Mouse (Mus musculus) forebrain, embryonic 14.5 days (tissue): ENCODE data around the gene Sp2. TPM values are rescaled to one million over a fixed set of nuclear protein-coding genes. Genes with fewer than 3 reads are reported as not detected.

ENCODE experiments used
- ATAC-seq: fragments of 200-750 bp; cut with Nextera tagmentation; 2 replicates; pipeline ENCODE4 v1.8.0; 2017; ENCODE audit warnings: mild to moderate bottlenecking, moderate library complexity
- DNase-seq: peaks from one replicate; pipeline ENCODE4 v3.0.0-alpha.2; 2015; ENCODE audit warnings: low spot score
- H3K27ac ChIP-seq: fragments of 300-500 bp; sonication (generic); 2 replicates; pipeline ENCODE4 v1.5.1; 2014; ENCODE audit warnings: low read depth, mild to moderate bottlenecking, control low read depth, low read length, moderate library complexity
- H3K27me3 ChIP-seq: fragments of 300-500 bp; sonication (generic); replicated peaks from 2 replicates; pipeline ENCODE4 v1.6.1; 2014; ENCODE audit warnings: low read length, control low read depth, mixed read lengths; ENCODE audit not compliant: control insufficient read depth, insufficient read depth
- H3K36me3 ChIP-seq: fragments of 300-500 bp; sonication (generic); 2 replicates; pipeline ENCODE4 v1.6.1; 2014; ENCODE audit warnings: low read length, control low read depth; ENCODE audit not compliant: control insufficient read depth, insufficient read depth
- H3K4me1 ChIP-seq: fragments of 300-500 bp; sonication (generic); 2 replicates; pipeline ENCODE4 v1.6.1; 2014; ENCODE audit warnings: antibody characterized with exemption, low read length, control low read depth; ENCODE audit not compliant: control insufficient read depth, insufficient read depth
- H3K4me2 ChIP-seq: fragments of 300-500 bp; sonication (generic); 2 replicates; pipeline ENCODE4 v1.6.1; 2014; ENCODE audit warnings: mild to moderate bottlenecking, control low read depth, low read length
- H3K4me3 ChIP-seq: fragments of 300-500 bp; sonication (generic); 2 replicates; pipeline ENCODE4 v1.5.1; 2014; ENCODE audit warnings: low read depth, low read length, control low read depth
- H3K9ac ChIP-seq: fragments of 300-500 bp; sonication (generic); 2 replicates; pipeline ENCODE4 v1.6.1; 2014; ENCODE audit warnings: mild to moderate bottlenecking, low read length, control low read depth, moderate library complexity
- H3K9me3 ChIP-seq: fragments of 300-500 bp; sonication (generic); replicated peaks from 2 replicates; pipeline ENCODE4 v1.6.1; 2016; ENCODE audit warnings: low read length, control low read depth, mixed read lengths; ENCODE audit not compliant: control insufficient read depth
- WGBS: fragments of 180-500 bp; shearing (Covaris S2); extraction: QIAGEN DNeasy Blood & Tissue Kit; methylation state at CpG from one replicate; pipeline ENCODE4 v1.1.7; 2014; 5-methylcytosine and 5-hydroxymethylcytosine counted together
- polyA plus RNA-seq: library from polyadenylated mRNA; unstranded; fragments of >200 nt; fragmentation: Nextera tagmentation; extraction: Ambion mirVana; gene quantifications from 2 replicates; pipeline ENCODE4 v1.2.1, GENCODE M21; 2014

The Sp2 gene
- polyA plus RNA-seq, 1 experiment from 2014 or later = 14.3 TPM

DNA sequence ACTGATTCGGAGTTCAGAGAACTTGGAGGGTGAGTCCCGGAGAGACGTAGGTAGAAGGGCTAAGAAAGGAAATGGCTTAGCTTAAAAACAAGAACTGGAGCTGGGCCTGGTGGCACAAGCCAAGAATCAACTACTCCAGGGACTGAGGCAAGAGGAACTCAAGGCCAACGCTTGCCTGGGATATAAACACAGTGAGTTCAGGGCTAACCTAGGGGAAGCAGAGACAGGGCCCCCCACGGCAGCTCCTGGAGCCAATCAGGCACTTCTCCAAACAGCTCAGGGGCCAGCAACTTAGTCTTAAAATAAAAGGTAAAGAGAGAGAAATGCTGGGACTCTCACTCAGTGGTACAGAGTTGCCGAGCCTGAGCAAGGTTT is 44.3 kb downstream of the Sp2 start:
- no peaks in the 10 kb centered on the region for H3K27me3 ChIP-seq
- H3K9me3 ChIP-seq = no peaks in the 10 kb centered on the region
- no peak overlapping the region for H3K4me3 ChIP-seq
- DNase-seq = no peak
- WGBS = 86% methylated on average over 6 of the region's 6 CpGs
- ATAC-seq = no peak
- H3K9ac ChIP-seq = no peak overlapping the region
- 0 out of 2 replicates have a peak, but pooled peaks cover 2% of the 10 kb centered on the region for H3K4me1 ChIP-seq
- no peak overlapping the region for H3K27ac ChIP-seq
- no peak overlapping the region for H3K4me2 ChIP-seq
- H3K36me3 ChIP-seq = no peaks in the 10 kb centered on the region

DNA sequence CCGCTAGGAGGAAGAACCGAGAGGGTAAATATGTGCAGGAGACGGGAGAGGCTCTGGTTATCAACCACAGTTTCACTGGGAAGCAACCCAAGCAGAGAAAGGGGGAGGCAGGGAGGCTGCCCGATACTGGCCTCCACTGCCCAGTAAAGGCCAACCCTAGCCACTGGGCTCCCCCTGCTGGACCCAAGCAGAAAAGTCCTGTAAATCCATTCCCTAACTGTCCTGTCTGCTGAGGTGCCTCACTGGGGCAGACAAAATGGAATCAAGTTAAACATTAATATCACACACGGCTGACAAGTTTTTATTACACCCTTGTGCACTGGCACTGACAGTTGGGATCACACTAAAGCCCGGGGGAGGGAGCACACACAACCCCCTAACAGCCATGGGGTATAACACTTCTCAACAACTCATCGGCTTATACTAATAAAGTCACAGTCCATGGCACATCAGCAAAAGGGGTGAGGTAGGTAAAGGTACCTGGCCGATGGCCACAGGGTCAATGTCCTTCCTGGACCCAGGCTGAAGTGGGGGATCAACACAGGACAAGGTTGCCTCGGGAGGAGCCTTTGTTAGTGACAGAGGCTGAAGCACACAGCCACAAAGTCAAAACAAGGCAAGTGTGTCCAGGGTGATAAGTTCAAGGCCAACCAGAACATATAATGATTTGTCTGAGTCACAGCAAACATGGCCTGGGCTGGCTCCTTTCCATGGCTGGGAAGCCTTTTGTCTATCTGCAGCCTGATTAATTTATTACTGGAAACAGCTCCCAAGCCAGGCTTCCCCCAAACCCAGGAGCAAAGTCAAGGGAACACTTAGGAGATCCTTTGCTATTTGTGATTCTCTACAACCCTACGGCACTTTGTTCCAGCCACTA is 45.0 kb downstream of the Sp2 start:
- H3K27me3 ChIP-seq = no peaks in the 10 kb centered on the region
- ATAC-seq = no peak

DNA sequence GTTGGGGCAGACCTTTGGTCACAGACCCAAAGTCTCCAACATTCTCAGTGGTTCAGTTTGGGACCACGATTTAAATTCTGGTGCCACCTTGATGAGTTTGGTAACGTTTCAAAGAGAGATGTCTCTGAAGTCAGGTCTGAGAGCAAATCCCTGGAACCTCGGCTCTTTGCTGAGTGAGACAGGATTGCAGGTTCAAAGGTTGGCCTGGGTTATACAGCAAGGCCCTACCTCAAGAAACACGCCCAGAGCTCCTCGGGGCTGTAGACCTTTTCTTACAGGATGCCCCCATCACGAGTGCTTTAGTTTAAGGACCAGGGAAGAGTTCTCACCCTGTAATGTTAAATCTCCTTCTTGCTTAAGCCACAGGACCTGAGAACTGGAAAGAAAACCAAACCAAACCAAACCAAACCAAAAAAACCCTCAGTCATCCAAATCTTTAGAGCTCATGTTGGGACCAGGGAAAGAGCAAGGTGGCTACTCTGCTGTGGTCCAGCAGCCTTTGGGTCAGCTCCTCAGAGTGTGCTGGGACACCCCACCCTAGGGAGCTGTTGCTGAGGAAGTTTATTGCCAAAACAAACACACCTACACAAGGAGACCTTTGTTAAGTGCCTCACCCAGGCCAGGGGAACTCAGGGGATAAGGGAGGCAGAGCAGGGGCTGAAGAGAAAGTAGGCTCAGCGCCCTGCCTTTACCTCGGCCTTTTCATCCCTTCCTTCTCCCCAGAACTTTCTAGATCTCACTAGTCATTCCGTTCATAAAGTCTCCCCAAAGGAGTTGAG is 46.7 kb downstream of the Sp2 start:
- no peaks in the 10 kb centered on the region for H3K9me3 ChIP-seq
- ATAC-seq (no peak), DNase-seq (no peak)
- H3K4me2 ChIP-seq = no peak overlapping the region
- no peak overlapping the region for H3K27ac ChIP-seq
- 87% methylated on average over 9 of the region's 9 CpGs for WGBS
- H3K9ac ChIP-seq = no peak overlapping the region
- no peaks in the 10 kb centered on the region for H3K4me1 ChIP-seq
- no peak overlapping the region for H3K4me3 ChIP-seq
- no peaks in the 10 kb centered on the region for H3K36me3 ChIP-seq
- no peaks in the 10 kb centered on the region for H3K27me3 ChIP-seq

More for the DNA sequence above, 45.0 kb downstream of the Sp2 start:
- no peak overlapping the region for H3K27ac ChIP-seq
- no peak overlapping the region for H3K4me3 ChIP-seq
- no peak overlapping the region for H3K9ac ChIP-seq
- WGBS = 53% methylated on average over 10 of the region's 10 CpGs
- no peaks in the 10 kb centered on the region for H3K9me3 ChIP-seq
- no peak overlapping the region for H3K4me2 ChIP-seq
- H3K4me1 ChIP-seq = no peaks in the 10 kb centered on the region
- H3K36me3 ChIP-seq = no peaks in the 10 kb centered on the region
- DNase-seq = peak; percentile 27

DNA sequence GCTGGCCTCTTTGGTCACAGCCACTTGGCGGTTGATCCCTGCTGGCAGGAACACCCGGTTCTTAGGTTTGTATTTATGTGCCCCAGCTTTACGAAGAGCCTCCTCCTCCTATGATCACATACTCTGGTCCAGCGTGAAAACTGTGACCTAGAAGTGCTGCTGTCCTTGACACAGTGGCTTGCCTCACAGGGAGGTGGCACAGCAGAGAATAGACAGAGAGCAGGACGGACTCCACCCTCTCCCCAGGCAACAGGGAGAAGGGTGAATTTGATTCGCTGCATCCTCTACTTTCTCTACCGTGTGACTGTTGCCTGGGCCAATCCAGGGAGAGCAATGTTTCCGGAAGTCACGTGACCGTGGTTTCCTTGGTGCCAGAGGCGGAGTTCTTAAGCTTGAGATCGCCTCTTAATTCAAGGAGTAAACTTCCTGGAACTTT is 47.8 kb downstream of the Sp2 start:
- Histone ChIP-seq H3K9me3 (no peaks in the 10 kb centered on the region), H3K27ac (no peak overlapping the region), H3K4me1 (no peaks in the 10 kb centered on the region), H3K36me3 (no peaks in the 10 kb centered on the region), H3K4me3 (no peak overlapping the region), H3K27me3 (0 out of 2 replicates have a peak, but pooled peaks cover under 1% of the 10 kb centered on the region), H3K9ac (no peak overlapping the region), H3K4me2 (peak overlapping the region; percentile 33)
- ATAC-seq = peak; percentile 75
- WGBS = 26% methylated on average over 12 of the region's 12 CpGs
- peak; percentile 71 for DNase-seq

DNA sequence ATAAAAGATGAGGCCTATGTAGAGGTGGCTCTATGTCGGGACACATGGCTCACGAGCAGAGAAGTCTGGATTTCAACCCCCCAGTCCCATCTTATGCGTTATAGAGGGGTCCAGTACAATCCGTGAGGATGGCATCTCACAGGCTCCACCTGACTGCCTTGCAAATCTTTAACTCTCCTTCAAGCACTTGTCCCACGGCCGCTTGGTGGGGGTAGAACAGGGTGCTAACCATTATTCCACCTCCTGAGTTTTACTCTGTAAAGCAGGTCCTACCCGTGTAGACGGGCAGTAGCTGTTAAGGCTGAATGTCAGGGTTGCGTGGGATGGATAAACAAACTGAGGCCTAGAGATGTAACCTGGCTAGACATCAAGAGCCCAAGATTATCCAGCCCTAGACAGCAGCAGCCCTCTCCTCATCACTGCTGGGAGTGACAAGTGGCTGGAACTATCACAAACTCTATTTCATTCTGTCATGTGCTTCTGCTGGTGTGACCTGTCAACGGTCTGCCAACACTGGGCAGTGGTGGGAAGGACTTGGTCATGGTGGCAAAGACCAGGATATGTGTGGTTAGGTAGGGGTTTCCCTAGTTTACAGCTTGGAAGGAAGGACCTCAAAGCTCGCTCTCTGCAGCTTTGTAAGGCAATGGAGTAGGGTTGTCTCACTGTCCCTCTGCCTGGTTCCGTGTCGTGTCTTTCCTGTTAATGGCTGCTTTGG is 49.0 kb downstream of the Sp2 start:
- DNase-seq (no peak), ATAC-seq (no peak)
- H3K4me3 ChIP-seq = no peak overlapping the region
- no peak overlapping the region for H3K27ac ChIP-seq
- H3K9ac ChIP-seq = no peak overlapping the region
- 89% methylated on average over 13 of the region's 13 CpGs for WGBS
- H3K4me2 ChIP-seq = no peak overlapping the region
- H3K36me3 ChIP-seq = no peaks in the 10 kb centered on the region
- H3K27me3 ChIP-seq = 0 out of 2 replicates have a peak, but pooled peaks cover 3% of the 10 kb centered on the region
- no peaks in the 10 kb centered on the region for H3K4me1 ChIP-seq
- H3K9me3 ChIP-seq = no peaks in the 10 kb centered on the region

DNA sequence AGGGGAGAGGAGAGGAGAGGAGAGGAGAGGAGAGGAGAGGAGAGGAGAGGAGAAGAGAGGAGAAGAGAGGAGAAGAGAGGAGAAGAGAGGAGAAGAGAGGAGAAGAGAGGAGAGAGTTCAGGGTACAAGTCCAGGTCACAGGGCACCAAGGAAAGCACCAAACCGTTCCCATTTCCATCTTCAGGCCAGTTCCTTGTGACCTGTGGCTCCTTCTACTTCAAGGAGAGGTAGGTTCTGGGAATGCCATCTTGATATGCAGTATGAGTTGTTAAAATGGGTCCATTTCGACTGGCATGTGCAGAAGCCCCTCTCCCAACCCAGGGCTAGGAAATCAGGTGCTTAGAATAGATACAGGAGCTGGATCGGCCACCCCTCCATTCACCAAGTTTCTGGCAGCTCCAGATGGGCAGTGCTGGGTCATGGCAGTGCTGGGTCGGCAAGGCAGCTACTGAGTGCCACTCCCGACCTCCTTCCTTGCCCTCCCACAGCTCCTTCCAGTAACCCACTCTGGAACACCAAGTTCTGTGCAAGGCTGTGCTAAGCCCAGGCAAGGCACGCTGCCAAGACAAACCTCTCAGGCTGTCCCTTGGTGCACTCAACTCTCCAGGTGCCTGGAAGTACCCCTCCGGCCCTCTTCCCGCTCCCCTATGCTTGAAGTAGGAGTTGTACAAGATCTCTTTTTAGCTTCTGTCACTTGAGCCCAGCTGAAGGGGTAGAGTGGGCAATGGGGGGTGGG is 51.3 kb downstream of the Sp2 start:
- H3K36me3 ChIP-seq = no peaks in the 10 kb centered on the region
- H3K9me3 ChIP-seq = no peaks in the 10 kb centered on the region
- H3K4me1 ChIP-seq = no peaks in the 10 kb centered on the region
- no peak overlapping the region for H3K9ac ChIP-seq
- H3K4me3 ChIP-seq = no peak overlapping the region
- ATAC-seq = no peak
- 0 out of 2 replicates have a peak, but pooled peaks cover 3% of the 10 kb centered on the region for H3K27me3 ChIP-seq
- 64% methylated on average over 8 of the region's 8 CpGs for WGBS
- H3K4me2 ChIP-seq = no peak overlapping the region
- DNase-seq = no peak
- H3K27ac ChIP-seq = no peak overlapping the region

DNA sequence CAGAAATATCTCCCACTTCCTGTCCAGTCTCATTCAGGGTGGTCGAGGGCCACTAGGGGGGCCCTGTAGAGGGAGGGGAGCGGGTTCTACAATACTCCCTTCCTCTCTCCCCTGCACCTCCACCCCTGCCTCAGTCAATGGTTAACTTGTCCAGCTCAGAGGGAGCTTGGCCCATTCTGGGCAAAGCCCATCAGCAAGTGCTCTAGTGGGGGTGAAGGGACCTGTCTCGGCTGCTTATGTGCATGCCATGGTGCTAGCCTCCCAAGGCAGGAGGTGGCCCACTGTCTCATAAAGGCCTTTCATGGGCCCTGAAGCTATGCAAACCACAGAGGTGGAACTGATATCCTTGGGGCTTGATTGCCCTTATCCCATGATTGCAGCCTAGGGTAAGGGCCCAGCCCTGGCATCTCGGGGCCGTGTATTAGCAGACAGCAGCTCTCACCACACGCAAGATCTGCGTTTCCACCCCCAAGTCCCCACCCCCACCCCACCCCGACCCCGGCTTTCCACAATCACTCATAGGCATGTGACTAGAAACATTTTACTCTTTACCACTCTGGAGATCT is 52.9 kb downstream of the Sp2 start:
- Histone ChIP-seq H3K36me3 (no peaks in the 10 kb centered on the region), H3K4me1 (no peaks in the 10 kb centered on the region), H3K4me2 (no peak overlapping the region), H3K9me3 (no peaks in the 10 kb centered on the region), H3K9ac (no peak overlapping the region), H3K27ac (no peak overlapping the region), H3K27me3 (0 out of 2 replicates have a peak, but pooled peaks cover 3% of the 10 kb centered on the region), H3K4me3 (no peak overlapping the region)
- no peak for ATAC-seq
- WGBS = 74% methylated on average over 9 of the region's 9 CpGs
- no peak for DNase-seq
